Mouse (Mus musculus): ENCODE measurements around the gene Cc2d1a. TPM values are rescaled to one million over a fixed set of nuclear protein-coding genes. Genes with fewer than 3 reads are reported as not detected.

The Cc2d1a gene
- total RNA-seq, 1 experiment, result 17.7 TPM

DNA sequence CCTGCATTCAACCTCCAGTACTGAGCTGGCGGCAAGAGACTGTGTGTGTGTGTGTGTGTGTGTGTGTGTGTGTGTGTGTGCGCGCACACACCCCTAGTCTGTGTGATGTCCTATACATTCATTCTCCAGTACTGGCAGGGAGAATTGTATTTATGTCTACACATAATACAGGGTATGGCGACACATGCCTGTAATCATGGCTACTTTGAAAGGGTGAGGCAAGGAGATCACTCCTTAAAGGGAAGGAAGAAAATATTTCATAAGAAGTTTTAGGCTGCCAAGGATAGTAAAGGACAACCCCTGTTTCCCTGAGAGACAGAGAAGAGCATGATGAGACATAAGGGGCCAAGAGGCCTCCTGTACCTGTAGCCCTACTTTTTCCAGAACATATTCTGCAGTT is 9.9 kb upstream of the Cc2d1a start:
- TF ChIP-seq ZNF384 (IDR thresholded peaks at IDR 0.05; ENCODE audit: low read depth, low read length), result no peak
- no peak for TF ChIP-seq HCFC1 (IDR thresholded peaks at IDR 0.05; ENCODE audit: borderline replicate concordance, insufficient read depth, low read length)
- TF ChIP-seq CHD2 (IDR thresholded peaks at IDR 0.05; ENCODE audit: low read depth, low read length), result no peak
- TF ChIP-seq MAFK (IDR thresholded peaks at IDR 0.05; ENCODE audit: insufficient read depth, low read depth, low read length), result no peak
- no peak for TF ChIP-seq ZC3H11A (IDR thresholded peaks at IDR 0.05; ENCODE audit: borderline replicate concordance, low read depth, low read length)
- Histone ChIP-seq H3K36me3 (ENCODE audit: control insufficient read depth, insufficient read depth, low read length, poor library complexity, severe bottlenecking) (0 out of 2 replicates have a peak, but pooled peaks cover 1% of the 10 kb centered on the region), H3K4me1 (ENCODE audit: control insufficient read depth in 2 of 2, insufficient read depth in 2 of 2, low read length in 2 of 2, poor library complexity in 1 of 2) (no peaks in the 10 kb centered on the region), H3K4me3 (ENCODE audit: insufficient read depth in 1 of 2, low read depth in 1 of 2, low read length in 2 of 2, poor library complexity in 1 of 2, severe bottlenecking in 1 of 2) (no peak overlapping the region), H3K27ac (ENCODE audit: insufficient read depth, low read depth, low read length, poor library complexity, severe bottlenecking) (no peak overlapping the region), H3K9ac (ENCODE audit: insufficient read depth, low read depth, low read length, poor library complexity, severe bottlenecking) (no peak overlapping the region), H3K9me3 (ENCODE audit: control insufficient read depth, insufficient read depth, low read depth, low read length) (no peaks in the 10 kb centered on the region)
- in situ Hi-C loops (cut with MboI; ENCODE audit: low sequenced_read_pairs in 2 of 2, unreplicated experiment in 2 of 2), result no loop called here
- no peak for DNase-seq (ENCODE audit: low read depth, low spot score)

DNA sequence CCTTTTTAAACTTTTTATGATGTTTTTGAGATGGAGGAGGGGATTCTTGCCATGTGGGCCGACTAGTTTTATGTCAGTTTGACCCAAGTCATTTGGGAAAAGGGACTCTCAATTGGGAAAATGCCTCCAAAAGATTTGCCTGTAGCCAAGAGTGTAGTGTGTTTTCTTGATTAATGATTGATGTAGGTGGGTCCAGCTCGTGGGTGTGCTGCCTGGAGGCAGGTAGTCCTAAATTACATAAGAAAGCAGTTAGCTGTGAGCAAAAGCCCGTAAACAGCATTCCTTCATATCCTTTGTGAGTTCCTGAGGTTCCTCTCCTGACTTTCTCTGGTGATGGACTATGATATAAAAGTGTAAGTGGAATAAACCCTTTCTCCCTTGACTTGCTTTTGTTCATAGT is 1.4 kb upstream of the Cc2d1a start:
- TF ChIP-seq HCFC1 (IDR thresholded peaks at IDR 0.05; ENCODE audit: borderline replicate concordance, insufficient read depth, low read length) (no peak), CHD2 (IDR thresholded peaks at IDR 0.05; ENCODE audit: low read depth, low read length) (no peak), ZC3H11A (IDR thresholded peaks at IDR 0.05; ENCODE audit: borderline replicate concordance, low read depth, low read length) (no peak), MAFK (IDR thresholded peaks at IDR 0.05; ENCODE audit: insufficient read depth, low read depth, low read length) (no peak)

GRCm38 (mm10) chr8:84148531-84148850 is 755 bp upstream of the Cc2d1a start:
- Histone ChIP-seq H3K9ac (ENCODE audit: insufficient read depth, low read depth, low read length, poor library complexity, severe bottlenecking) (peak overlapping the region; percentile 31; the same call in 1 of the 2 replicates), H3K4me1 (ENCODE audit: control insufficient read depth in 2 of 2, insufficient read depth in 2 of 2, low read length in 2 of 2, poor library complexity in 1 of 2) (peaks cover 3 to 12% of the 10 kb centered on the region in 2 experiments; a peak in 2 of 4 replicates), H3K36me3 (ENCODE audit: control insufficient read depth, insufficient read depth, low read length, poor library complexity, severe bottlenecking) (peaks cover 5% of the 10 kb centered on the region; the same call in 1 of the 2 replicates), H3K9me3 (ENCODE audit: control insufficient read depth, insufficient read depth, low read depth, low read length) (no peaks in the 10 kb centered on the region), H3K4me3 (ENCODE audit: insufficient read depth in 1 of 2, low read depth in 1 of 2, low read length in 2 of 2, poor library complexity in 1 of 2, severe bottlenecking in 1 of 2) (peak overlapping the region; percentile 5 to 44; a peak in 3 of 4 replicates), H3K27ac (ENCODE audit: insufficient read depth, low read depth, low read length, poor library complexity, severe bottlenecking) (no peak overlapping the region; the same call in 1 of the 2 replicates)
- TF ChIP-seq ZC3H11A (IDR thresholded peaks at IDR 0.05; ENCODE audit: borderline replicate concordance, low read depth, low read length) (no peak), ZNF384 (IDR thresholded peaks at IDR 0.05; ENCODE audit: low read depth, low read length) (no peak), CHD2 (IDR thresholded peaks at IDR 0.05; ENCODE audit: low read depth, low read length) (no peak), HCFC1 (IDR thresholded peaks at IDR 0.05; ENCODE audit: borderline replicate concordance, insufficient read depth, low read length) (no peak)
- DNase-seq (ENCODE audit: low read depth, low spot score), result no peak
- in situ Hi-C loops (cut with MboI; ENCODE audit: low sequenced_read_pairs in 2 of 2, unreplicated experiment in 2 of 2), result no loop called here

More for the DNA sequence above, 1.4 kb upstream of the Cc2d1a start:
- no peaks in the 10 kb centered on the region for H3K9me3 ChIP-seq (ENCODE audit: control insufficient read depth, insufficient read depth, low read depth, low read length)
- in situ Hi-C loops (cut with MboI; ENCODE audit: low sequenced_read_pairs in 2 of 2, unreplicated experiment in 2 of 2), result no loop called here
- no peak overlapping the region for H3K27ac ChIP-seq (ENCODE audit: insufficient read depth, low read depth, low read length, poor library complexity, severe bottlenecking)
- no peak overlapping the region for H3K4me3 ChIP-seq (ENCODE audit: insufficient read depth in 1 of 2, low read depth in 1 of 2, low read length in 2 of 2, poor library complexity in 1 of 2, severe bottlenecking in 1 of 2)
- peaks cover 3 to 12% of the 10 kb centered on the region in 2 experiments; a peak in 2 of 4 replicates for H3K4me1 ChIP-seq (ENCODE audit: control insufficient read depth in 2 of 2, insufficient read depth in 2 of 2, low read length in 2 of 2, poor library complexity in 1 of 2)
- DNase-seq (ENCODE audit: low read depth, low spot score), result peak; percentile 29
- no peak overlapping the region for H3K9ac ChIP-seq (ENCODE audit: insufficient read depth, low read depth, low read length, poor library complexity, severe bottlenecking)
- H3K36me3 ChIP-seq (ENCODE audit: control insufficient read depth, insufficient read depth, low read length, poor library complexity, severe bottlenecking), result no peaks in the 10 kb centered on the region; the same call in 1 of the 2 replicates

- peak overlapping the region; percentile 19; the same call in 1 of the 2 replicates for H3K27ac ChIP-seq (ENCODE audit: insufficient read depth, low read depth, low read length, poor library complexity, severe bottlenecking)
- TF ChIP-seq ZNF384 (IDR thresholded peaks at IDR 0.05; ENCODE audit: low read depth, low read length) (no peak), ZC3H11A (IDR thresholded peaks at IDR 0.05; ENCODE audit: borderline replicate concordance, low read depth, low read length) (no peak), MAFK (IDR thresholded peaks at IDR 0.05; ENCODE audit: insufficient read depth, low read depth, low read length) (no peak), CHD2 (IDR thresholded peaks at IDR 0.05; ENCODE audit: low read depth, low read length) (no peak), HCFC1 (IDR thresholded peaks at IDR 0.05; ENCODE audit: borderline replicate concordance, insufficient read depth, low read length) (no peak)
- peak overlapping the region; percentile 72 for H3K9ac ChIP-seq (ENCODE audit: insufficient read depth, low read depth, low read length, poor library complexity, severe bottlenecking)
Observed at GRCm38 (mm10) chr8:84147324-84147766, 391 bp downstream of the Cc2d1a start.

More at GRCm38 (mm10) chr8:84147324-84147766, 391 bp downstream of the Cc2d1a start:
- Histone ChIP-seq H3K4me1 (ENCODE audit: control insufficient read depth in 2 of 2, insufficient read depth in 2 of 2, low read length in 2 of 2, poor library complexity in 1 of 2) (peaks cover 3 to 12% of the 10 kb centered on the region in 2 experiments; a peak in 2 of 4 replicates), H3K4me3 (ENCODE audit: insufficient read depth in 1 of 2, low read depth in 1 of 2, low read length in 2 of 2, poor library complexity in 1 of 2, severe bottlenecking in 1 of 2) (peak overlapping the region; percentile 70 to 77), H3K9me3 (ENCODE audit: control insufficient read depth, insufficient read depth, low read depth, low read length) (no peaks in the 10 kb centered on the region), H3K36me3 (ENCODE audit: control insufficient read depth, insufficient read depth, low read length, poor library complexity, severe bottlenecking) (peaks cover 14% of the 10 kb centered on the region; the same call in 1 of the 2 replicates)
- no peak for DNase-seq (ENCODE audit: low read depth, low spot score)
- in situ Hi-C loops (cut with MboI; ENCODE audit: low sequenced_read_pairs in 2 of 2, unreplicated experiment in 2 of 2), result no loop called here

Measured in ES-E14 (cell line).